Mouse (Mus musculus) heart, embryonic 16.5 days (tissue): ENCODE measurements around the gene Scn9a. TPM values are rescaled to one million over a fixed set of nuclear protein-coding genes. Genes with fewer than 3 reads are reported as not detected.

Experiments used
- polyA plus RNA-seq: library from polyadenylated mRNA; unstranded; fragments of >200 nt; fragmentation: Nextera tagmentation; extraction: Ambion mirVana; gene quantifications from 2 replicates; pipeline ENCODE4 v1.2.1, GENCODE M21; 2015

The Scn9a gene
- polyA plus RNA-seq, 1 experiment from 2014 or later, result 0.16 TPM

Other genes with a start within 250 kb of the Scn9a start
- 0.06 and 0.08 TPM in 2 replicates for gene Scn1a, start 194.1 kb downstream of the Scn9a start, polyA plus RNA-seq
- gene Scn7a, start 150.0 kb upstream of the Scn9a start, polyA plus RNA-seq, result 1.1 and 4.2 TPM in 2 replicates